Mouse (Mus musculus): ENCODE measurements around the gene Ddah1.

DNA sequence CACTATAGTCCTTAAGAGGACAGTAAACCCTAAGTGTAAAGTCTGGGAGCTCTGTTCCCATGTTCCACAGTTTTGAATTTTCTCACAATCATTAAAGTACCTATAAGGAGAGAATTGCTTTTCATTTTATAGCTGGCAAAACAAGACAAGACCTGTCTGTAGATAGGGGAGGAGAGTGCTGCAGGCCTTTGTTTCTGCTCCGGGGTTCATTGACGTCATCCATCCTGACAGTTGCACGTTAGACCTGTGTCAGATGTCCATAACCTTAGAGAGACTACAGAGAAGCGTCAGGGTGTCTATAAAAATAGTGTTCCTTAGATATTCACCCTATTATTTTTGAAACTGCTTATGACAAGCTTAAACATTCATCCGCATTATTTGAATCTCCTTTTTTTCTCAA is 167.0 kb downstream of the Ddah1 start:
- TF ChIP-seq POLR2A (IDR thresholded peaks at IDR 0.05; ENCODE audit: insufficient read depth, low read length) (no peak), EP300 (IDR thresholded peaks at IDR 0.05; ENCODE audit: insufficient read depth, low read depth, low read length) (no peak), CTCF (IDR thresholded peaks at IDR 0.05; ENCODE audit: low read depth, low read length) (no peak)

Measured in ES-Bruce4 (cell line).